Mouse (Mus musculus) lung, postnatal 25 days (tissue): ENCODE measurements around the gene Dnaic1.
A peak's percentile ranks its signal among the peaks of the same experiment; 100 is the strongest.

Experiments used
- DNase-seq: peaks from one replicate; pipeline ENCODE4 v3.0.0; 2022; ENCODE audit warnings: low spot score

The Dnaic1 gene

DNA sequence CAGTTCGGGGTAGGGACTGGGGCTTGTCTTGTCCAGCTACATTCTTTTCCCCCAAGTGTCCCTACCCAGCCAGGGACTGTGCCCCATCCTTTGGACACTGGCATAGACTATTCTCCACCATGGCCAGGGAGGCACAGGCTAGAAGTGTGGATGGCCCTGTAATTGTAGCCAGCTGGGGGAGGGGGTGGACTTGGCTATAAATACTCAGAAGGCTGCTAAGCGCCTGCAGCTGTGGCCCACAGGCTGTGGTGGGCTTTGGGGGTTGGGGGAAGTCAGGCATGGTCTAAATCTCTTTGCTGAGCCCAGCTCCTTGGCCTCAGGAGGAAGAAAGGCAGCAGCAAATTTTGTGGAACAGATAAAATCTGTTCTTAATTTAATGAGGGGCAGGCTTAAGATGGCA lies 66.3 kb downstream of the Dnaic1 start:
- no peak for DNase-seq

DNA sequence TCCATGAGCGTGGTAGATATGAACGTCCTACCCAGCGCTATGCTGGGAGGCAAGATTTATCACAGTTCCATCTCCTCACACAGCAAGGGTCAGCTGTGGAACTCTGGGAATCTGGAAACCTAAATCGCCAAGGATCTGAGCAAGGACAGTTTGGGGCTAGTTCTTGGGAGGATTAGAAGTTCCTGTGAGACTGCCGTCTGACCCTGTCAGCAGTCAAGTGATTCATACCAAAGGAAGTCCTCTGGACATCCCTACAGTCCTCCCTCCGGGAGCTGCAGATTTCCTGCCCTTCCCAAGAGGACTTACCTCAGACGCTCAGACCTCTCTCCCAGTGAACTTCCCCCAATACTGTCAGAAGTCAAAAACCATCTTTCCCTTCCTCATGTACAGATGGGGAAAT lies 66.8 kb downstream of the Dnaic1 start:
- no peak for DNase-seq

DNA sequence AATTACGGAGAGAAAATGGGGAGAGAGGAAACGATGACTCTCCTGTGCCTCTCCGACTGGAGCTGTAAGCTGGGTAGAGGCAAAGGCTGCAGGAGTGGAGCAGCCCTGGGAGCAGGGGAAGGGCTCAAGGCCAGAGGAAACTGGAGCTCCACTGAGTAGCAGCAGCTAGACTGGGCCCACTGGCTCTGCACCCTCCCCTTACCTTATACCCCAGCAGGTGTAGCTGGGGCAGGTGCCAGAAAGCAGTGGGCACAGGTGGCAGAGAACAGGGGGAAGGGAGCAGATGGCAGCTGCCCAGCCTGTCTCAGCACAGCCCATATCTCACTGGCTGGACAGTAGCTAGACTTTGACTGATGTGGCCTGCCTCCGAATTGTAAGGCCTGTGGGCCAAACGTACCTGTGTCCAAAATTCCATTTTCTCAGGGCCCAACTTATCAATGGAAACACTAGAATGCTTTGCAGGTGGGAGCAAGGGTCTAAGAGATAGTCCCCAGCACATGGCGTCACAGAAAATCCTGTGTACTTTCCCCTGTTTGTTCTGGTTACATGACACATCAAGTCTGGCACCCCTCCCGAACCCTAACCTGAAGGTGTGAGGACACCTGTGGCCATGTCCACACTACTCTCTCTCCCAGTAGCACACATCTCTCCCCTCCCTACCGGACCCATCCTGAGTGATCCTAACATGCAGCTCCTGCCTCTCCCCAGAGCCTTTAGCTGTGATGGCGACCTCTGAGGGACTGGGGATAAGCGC lies 67.5 kb downstream of the Dnaic1 start:
- DNase-seq, result no peak

- no peak for DNase-seq
Observed at GRCm38 (mm10) chr4:41638186-41638731, 68.7 kb downstream of the Dnaic1 start.

DNA sequence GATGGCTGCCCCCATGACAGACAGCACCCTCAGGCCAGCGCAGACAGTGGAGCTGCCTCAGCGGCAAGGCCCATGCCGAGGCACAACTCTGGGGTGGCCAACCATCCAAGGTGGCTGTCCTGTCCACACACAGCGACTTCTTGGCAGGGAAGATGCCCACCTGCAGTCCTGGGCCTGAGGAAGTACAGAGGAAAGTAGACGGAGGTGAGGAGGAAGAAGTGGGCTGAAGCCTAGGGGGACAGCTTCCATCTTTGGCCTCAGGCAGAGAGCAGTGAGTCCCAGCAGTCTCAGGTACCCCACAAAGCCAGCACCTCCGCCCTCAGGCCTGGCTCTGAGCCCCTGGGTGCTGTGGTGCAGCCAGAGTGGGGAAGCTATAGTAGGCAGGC lies 69.2 kb downstream of the Dnaic1 start:
- no peak for DNase-seq

DNA sequence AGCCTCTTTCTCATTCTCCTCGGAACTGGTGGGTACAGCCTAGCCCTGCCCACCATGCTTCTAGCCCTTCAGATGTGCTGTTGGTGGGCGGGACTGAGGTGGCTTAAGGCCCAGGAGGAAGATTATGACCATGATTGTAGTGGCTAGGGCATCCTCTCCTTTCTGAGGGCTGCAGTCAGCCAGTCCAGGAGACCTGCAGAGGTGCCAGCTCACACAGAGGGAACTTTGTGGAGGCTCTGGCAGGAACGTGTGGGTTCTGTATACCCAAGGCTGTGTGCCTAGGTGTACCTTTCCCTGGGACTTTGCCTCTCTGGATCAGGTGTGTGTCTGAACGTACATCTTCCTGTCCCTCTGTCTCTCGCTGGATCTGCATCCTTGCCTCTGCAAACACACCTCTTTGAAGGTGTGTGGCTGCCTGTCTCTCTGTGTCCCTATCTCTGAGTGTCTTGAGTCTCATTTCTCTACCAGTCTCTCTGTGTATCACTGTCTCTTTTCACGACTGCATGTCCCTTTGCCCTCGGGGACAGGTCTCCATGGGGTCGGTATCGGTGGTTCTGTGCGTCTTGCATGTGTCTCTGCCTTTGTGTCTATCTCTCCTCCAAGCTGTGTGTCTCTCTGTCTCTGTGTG lies 69.8 kb downstream of the Dnaic1 start:
- DNase-seq, result no peak

GRCm38 (mm10) chr4:41639913-41640507 lies 70.4 kb downstream of the Dnaic1 start, which contains the start of gene Enho:
Enho (minus strand) TSS chr4:41640324.
- peak; percentile 95 for DNase-seq

- no peak for DNase-seq
Observed at GRCm38 (mm10) chr4:41641199-41641822, 71.7 kb downstream of the Dnaic1 start.

DNA sequence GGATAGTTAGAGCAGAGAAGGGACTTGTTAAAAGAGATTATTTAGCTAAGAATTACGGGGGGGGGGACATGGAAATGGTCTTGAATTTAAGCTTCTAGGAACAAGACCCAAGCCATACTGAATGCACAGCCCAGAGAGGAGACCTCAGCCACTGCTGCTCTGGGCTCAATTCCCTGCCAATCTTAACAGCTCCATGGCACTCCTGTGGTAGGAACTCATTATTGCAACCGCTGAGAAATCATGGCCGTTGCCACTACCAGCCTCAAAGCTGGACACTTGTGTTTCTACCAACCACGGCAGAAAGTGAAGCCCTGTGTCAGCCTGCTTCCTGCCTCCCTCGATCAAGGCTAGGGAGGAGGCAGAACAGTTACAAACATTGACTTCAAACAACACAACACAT lies 75.9 kb downstream of the Dnaic1 start:
- DNase-seq, result peak; percentile 27

DNA sequence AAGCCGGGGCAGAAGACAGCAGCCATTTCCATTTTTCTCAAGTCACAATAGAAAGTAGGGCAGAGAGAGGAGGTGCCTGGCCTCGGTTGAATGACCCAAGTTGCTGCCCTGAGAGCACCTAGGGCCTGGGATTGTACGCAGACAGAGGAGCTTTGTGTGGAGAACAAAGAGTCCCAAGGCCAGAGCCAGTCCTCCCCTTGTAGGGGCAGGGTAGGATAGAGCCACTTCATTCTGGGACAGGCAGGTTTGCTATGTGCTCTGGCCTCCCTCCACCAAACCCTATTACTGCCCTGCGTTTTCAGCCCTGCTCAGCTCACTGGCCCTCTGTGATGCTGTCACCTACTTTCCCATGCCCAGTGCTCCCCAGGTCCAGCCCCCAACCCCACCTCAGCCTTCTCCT lies 78.6 kb downstream of the Dnaic1 start:
- no peak for DNase-seq

- no peak for DNase-seq
Observed at GRCm38 (mm10) chr4:41648627-41649026, 79.1 kb downstream of the Dnaic1 start.

DNA sequence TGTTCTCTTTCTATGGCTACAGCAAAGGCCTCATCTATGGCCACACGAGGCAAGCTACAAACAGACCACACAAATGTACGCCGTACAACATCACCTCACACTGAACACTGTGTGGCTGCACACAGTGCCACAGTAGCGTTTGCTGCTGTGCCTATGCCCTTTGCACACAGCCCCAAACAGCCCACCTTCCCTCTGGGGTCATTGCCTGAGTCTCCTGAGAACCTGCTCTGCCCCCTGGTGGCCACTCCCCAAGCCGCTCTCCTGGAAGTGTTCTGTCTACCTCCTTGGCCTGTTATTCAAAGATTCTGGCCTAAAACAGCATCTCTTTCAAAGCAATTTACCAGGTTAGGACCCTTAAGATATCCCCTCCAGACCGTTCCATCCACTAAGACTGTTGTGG lies 83.7 kb downstream of the Dnaic1 start:
- peak; percentile 62 for DNase-seq

- DNase-seq, result no peak
Observed at GRCm38 (mm10) chr4:41653730-41654129, 84.2 kb downstream of the Dnaic1 start.

GRCm38 (mm10) chr4:41654217-41654616 lies 84.6 kb downstream of the Dnaic1 start:
- DNase-seq, result peak; percentile 54

GRCm38 (mm10) chr4:41655525-41655924 lies 86.0 kb downstream of the Dnaic1 start:
- no peak for DNase-seq

GRCm38 (mm10) chr4:41658566-41659384 lies 89.2 kb downstream of the Dnaic1 start:
- no peak for DNase-seq

GRCm38 (mm10) chr4:41659556-41659955 lies 90.0 kb downstream of the Dnaic1 start:
- no peak for DNase-seq

- no peak for DNase-seq
Observed at GRCm38 (mm10) chr4:41660851-41661430, 91.4 kb downstream of the Dnaic1 start.

DNA sequence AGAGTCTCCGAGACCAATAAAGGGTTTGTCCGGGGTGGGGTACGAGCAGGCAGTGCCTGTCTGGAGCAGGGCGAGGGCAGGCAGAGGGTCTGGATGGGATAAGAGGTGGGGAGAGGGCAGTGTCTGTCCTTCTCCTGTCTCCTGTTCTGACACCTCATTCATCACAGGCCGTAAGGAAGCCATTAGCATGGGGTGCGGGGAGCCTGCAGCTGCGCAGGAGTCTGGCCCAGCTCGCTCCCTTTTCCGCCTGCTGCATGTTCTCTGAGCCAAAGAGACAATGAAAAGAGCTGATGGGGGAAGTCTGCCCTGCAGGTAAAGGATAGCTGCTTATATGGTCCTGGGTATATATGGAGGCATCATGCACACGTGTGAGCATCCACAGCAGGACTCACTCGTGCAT lies 93.1 kb downstream of the Dnaic1 start:
- no peak for DNase-seq

- no peak for DNase-seq
Observed at GRCm38 (mm10) chr4:41663614-41664013, 94.0 kb downstream of the Dnaic1 start.

- no peak for DNase-seq
Observed at GRCm38 (mm10) chr4:41664533-41664932, 95.0 kb downstream of the Dnaic1 start.
